Mouse (Mus musculus) cerebellum, postnatal 4 days (tissue): ENCODE results near the gene Ccdc24.

Source experiments
- DNase-seq, 2 experiments: peaks; one replicate each; pipeline ENCODE4 v3.0.0; 2022; ENCODE audit warnings: low spot score in 2 of 2, mixed read lengths in 1 of 2

Ccdc24 gene

GRCm38 (mm10) chr4:117891738-117892161 is 19.4 kb upstream of the Ccdc24 start, which contains the start of gene Dph2:
Dph2 (minus strand) TSS chr4:117892032.
- DNase-seq = peak in 1 of 2 experiments; percentile 76

GRCm38 (mm10) chr4:117890750-117891149 is 18.4 kb upstream of the Ccdc24 start:
- DNase-seq = no peak

DNA sequence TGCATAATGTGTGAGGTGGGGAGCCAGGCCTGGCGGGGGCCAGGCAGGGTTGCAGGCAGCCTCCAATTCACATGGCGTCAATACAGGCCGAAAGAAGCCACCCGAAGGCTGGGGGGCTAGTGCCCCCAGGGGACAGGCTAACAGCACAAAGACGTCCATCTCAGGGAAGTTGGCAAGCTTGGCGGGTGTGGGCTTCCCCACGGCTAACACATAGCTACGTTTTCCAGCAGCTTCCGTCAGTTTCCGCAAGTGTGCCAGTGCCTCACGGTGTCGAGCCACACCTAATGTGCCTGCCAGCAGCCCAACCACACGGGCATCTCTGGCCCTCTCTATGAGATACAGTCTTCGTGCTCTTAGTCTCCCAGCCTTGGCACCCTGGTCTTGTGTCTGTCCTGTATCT is 17.7 kb upstream of the Ccdc24 start:
- no peak for DNase-seq

DNA sequence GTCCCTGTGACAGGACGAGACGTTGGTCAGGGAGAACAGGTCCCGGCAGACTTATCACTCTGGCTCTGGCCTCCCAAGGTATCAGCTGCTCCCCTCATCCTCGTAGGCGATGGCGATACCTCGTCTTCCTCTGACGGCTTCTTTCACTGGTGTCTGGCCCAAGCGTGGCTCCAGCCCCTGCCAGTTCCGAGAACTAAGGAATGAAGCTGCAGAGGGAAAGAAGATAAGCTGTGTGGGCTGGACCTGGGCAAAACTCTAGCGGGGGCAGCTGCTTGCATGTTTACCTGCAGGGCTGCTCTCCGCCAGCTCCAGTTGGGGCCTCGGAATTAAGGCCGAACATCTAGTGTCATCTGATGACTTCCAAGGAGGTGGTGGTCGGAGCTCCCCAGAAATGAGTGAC is 17.1 kb upstream of the Ccdc24 start:
- no peak for DNase-seq

DNA sequence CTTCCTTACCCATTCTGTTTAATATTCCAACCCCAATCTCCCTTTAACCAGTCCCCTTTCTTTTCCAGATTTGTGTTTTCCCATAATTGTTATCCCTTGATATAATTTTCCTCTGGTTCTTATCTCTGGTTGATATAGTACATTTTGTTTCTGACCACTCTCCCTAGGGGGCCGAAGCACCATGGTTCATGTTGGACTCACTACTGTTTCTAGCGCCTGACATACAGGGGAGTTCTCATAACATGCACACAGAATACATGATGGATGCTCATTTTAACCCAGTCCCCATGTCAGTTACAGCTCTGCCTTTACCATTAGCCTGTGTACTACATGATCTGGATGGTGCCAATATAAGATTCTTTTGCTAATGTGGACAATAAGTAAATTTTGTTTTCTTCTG is 15.6 kb upstream of the Ccdc24 start:
- no peak for DNase-seq

GRCm38 (mm10) chr4:117887133-117887532 is 14.8 kb upstream of the Ccdc24 start, which contains the start of gene Atp6v0b:
Atp6v0b (minus strand) TSS chr4:117887333.
- DNase-seq = peak; percentile 90 to 95

DNA sequence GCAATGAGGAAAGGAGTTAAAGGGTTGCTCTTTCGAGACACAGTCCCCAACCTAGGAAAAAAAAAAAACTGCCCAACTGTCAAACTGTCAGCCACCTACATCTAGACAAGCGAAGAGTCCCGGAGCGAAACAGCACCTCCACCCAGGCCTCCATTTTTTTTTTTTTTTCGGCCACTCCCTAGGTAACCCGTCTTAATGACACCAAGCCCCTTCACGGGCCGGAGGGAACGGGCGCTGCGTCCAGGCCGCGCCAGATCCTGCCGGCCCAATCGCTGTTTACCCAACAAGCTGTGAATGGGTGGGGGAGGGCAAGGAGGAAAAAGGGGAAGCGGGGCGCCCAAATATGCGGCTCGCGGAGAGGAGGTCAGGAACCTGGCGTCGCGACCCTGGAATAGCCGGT is 14.3 kb upstream of the Ccdc24 start:
- no peak for DNase-seq

- no peak for DNase-seq
These were observed 13.6 kb upstream of the Ccdc24 start for GRCm38 (mm10) chr4:117885994-117886393.

- no peak for DNase-seq
These were observed 12.7 kb upstream of the Ccdc24 start for GRCm38 (mm10) chr4:117885093-117885492.

GRCm38 (mm10) chr4:117884146-117884545 is 11.8 kb upstream of the Ccdc24 start:
- no peak for DNase-seq

DNA sequence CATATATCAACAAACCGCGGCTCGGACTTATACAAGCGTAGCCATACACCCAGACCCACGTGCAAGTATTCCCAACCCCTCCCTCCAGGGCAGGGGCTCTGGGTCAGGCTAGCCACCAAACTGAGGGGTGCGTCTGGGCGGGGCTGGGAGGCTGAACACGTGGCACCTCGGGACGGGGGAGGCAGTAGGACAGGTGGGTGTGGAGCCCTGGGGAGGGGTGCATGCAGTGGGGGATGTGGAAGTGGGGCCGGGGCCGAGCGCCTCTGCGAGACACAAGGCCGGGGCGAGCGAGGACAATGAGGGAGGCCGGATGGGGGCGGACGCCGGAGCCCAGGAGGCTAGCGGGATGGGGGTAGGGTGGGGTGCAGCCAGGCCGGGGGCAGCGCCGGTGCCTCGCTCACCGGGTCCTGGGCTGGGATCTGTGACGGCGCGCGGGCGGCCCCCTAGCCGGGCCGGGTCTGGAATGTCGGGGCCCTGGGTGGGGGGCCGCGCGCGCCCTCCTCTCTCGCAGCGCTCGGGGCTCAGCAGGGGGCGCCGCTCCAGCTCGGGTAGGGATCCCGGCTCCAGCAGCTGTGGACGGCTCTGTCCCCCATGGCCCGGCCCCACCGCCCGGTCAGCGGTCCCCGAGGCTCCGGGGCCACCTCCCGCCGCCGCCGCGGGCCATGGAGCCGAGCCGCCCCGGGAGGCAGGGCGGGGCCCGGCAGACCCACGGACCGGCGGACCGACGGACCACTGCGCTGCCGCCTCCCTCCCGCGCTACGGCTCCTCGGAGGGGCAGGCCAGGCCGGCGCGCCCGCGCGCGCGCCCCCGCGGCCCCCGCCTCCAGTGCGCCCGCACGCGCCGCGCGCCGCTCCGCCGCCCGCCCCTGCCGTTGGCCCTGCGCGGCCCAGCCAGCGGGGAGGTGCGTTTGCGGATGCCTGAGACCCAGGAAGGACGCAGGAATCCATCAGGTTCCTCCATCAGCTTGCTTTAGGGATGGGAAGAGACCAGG is 10.6 kb upstream of the Ccdc24 start, which contains the start of gene B4galt2:
TSS of gene B4galt2 (minus strand) at position 787 of the 991 bp plus-strand sequence.
- peak; percentile 55 to 64 for DNase-seq

DNA sequence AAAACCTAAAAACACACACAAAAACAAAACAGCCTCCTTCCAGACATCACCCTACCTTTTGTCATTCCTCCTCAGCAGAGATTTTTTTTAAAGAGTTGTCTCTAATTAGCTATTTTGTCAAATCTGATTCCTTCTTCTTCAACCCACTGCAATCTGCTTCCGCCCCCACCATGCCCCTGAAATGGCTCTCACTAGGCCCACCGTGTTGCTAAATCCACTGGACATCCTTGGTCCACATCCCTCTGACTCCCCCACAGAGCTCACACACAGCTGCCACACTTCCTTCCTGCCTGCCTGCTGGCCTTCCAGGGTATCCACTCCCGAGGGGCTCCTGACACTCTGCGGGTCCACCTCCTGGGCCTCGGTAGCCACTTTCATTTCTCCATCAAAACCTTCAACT is 6.3 kb upstream of the Ccdc24 start:
- DNase-seq = no peak

GRCm38 (mm10) chr4:117878301-117878700 is 5.9 kb upstream of the Ccdc24 start:
- DNase-seq = no peak

DNA sequence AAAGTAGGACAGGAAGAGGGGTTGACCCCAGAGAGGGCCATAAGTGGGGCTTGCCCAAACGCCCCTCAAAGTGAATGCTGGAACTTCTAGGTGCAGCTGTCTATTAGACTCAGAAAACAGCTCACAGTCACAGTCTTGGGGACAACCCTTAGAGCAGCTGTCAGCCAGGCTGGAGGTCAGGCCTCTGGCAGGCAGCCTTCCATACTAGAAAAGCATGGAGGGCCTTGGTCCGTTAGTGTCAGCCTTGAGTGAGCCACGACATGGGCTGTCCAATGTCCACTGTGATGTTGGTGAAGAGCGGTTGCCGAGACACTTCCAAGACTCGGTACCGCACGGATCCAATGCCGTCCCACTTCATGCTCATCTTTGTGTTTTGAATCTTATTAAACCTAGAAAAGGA is 1.3 kb upstream of the Ccdc24 start:
- DNase-seq = no peak

DNA sequence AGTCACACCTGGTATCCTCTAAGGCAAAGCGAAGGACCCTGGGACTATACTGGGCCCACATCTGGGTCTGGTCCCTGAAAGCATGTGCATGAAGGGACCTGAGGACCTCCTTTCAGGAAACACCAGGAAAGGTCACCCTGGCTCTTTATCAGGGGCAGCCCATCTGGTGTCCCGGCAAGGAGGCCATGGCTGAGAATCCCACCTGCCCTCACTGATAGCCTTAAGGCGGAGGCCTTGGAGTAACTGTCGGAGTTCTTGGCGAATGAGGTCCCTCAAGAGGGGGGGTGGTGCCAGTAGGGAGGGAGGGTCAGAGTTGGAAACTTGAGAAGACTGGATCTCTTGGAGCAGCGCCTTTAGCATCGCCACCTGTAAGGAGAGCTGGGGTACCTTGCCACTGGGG is 570 bp downstream of the Ccdc24 start:
- DNase-seq = no peak

DNA sequence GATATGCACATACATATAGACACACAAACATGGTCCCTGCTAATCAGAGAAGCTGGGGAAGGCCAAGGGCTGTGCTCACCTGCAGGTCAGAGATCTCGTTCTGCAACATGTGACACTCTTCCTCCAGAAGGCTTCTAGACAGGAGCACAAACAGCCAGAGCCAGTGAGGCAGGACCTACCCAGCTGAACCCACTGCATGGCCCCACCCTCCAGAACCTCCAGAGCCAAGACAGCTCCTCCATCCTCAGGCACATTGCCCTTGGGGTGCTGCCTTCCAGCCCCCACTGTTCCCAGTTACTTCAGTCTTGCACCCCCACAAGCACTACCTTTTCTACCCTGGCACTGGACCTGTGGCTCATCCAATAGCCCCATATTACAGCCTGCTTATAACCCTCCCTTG is 1.9 kb downstream of the Ccdc24 start:
- no peak for DNase-seq

DNA sequence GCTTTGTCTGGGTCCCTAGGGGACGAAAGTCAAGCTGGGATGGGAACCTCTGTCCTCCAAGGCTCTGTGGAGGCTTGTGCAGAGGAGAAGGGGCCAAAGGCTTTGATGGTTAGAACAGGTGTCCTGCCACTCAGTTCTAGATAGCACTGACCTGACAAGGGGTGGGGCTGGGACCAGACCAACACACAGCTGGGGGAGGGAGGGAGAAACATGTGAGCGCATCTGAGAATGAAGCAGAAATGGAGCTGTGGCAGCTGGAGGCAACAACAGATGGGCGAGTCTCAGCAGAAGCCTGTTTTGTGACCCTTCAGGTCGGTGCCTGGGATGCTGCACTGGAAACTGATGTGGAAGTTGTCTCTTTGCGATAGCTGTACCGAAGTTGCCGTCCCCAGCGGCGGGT is 3.0 kb downstream of the Ccdc24 start:
- no peak for DNase-seq

GRCm38 (mm10) chr4:117867823-117868222 is 4.5 kb downstream of the Ccdc24 start:
- peak; percentile 56 to 70 for DNase-seq

DNA sequence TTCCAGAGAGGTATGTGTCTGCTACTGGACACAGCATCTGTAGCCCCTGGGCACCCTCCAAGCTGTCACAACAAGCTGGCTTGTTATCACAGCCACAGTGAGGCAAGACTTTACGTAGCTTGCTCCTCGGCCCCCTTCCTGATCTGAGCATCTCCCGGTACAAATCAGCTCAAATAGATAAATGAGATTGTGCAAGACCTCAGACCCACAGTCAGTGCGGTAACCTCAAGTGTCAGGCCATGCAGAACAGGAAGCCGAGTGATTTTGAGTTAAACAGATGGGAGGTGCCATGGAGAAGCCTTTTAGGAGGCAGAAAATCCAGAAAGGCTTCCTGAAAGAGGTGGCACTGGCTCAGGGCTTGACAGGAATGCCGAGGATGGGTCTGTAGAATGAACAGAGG is 5.4 kb downstream of the Ccdc24 start:
- DNase-seq = no peak

DNA sequence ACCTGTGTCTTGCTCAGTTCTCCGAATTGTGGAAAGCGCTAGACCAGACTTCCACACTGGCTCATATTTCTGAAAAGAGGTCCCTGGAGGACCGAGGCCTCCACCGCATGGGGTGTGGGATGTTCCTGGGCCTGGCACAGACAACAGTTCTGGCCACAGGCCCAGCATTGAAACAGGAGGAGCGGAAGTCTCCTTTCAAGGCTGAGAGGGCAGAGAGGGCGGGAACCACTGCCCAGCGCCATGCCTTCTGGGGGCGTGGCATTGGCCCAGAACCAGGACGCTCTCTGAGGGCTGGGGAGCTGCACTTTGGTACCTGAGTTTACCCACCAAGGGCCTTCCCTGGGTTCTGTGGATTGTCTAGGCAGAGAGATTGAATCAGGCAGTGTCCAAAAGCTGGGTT is 6.3 kb downstream of the Ccdc24 start:
- peak in 1 of 2 experiments; percentile 53 for DNase-seq

DNA sequence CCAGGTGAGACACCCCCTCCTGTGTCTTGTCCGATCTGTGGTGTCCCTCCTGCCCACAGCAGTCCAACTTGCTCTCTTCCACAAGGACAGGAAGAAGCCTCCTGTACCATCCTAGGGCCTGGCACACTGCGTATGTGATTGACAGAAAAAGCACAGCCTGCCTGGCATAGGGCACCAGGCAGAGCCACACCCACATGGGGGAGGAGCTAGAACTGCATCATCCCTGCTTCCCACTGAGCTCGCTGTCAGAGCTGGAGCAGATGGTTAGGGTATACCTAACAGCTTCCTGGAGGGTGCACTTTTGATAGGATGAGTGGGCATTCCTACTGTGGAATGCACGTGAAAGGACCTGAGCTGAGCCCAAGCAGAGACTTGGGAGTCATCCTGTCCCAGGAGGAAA is 9.5 kb downstream of the Ccdc24 start:
- no peak for DNase-seq

DNA sequence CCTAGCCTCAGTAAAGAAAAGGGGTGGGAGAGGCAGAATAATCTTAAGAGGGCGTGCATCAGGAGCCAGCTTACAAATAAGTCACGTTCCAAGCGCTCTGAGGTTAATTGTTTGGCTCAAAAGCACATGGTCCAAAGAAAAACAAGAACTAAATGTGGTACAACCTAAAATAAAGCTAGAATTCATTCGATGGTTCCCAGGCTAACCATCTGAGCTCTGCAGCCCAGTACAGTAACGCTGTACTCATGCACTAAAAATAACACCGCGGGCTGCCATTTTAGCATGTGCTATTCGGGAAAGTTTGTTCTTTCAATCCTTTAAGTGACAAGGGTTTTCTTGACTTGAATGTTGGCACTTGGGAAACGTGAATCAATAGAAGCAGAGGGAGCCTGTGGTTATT is 11.8 kb downstream of the Ccdc24 start:
- no peak for DNase-seq

- peak in 1 of 2 experiments; percentile 66 for DNase-seq
These were observed 13.6 kb downstream of the Ccdc24 start for GRCm38 (mm10) chr4:117858794-117859193.
